Mouse (Mus musculus) kidney, postnatal 25 days (tissue): ENCODE results near the gene Frmd8.
"Not testable (repeated sequence)": the region's sequence is repeated elsewhere in the genome, so short reads cannot be mapped to it uniquely, and the experiment has no call there.

Experiments
- DNase-seq, 2 experiments: peaks; one replicate each; pipeline ENCODE4 v3.0.0; 2021; ENCODE audit warnings: mixed read lengths in 2 of 2

The Frmd8 gene

DNA sequence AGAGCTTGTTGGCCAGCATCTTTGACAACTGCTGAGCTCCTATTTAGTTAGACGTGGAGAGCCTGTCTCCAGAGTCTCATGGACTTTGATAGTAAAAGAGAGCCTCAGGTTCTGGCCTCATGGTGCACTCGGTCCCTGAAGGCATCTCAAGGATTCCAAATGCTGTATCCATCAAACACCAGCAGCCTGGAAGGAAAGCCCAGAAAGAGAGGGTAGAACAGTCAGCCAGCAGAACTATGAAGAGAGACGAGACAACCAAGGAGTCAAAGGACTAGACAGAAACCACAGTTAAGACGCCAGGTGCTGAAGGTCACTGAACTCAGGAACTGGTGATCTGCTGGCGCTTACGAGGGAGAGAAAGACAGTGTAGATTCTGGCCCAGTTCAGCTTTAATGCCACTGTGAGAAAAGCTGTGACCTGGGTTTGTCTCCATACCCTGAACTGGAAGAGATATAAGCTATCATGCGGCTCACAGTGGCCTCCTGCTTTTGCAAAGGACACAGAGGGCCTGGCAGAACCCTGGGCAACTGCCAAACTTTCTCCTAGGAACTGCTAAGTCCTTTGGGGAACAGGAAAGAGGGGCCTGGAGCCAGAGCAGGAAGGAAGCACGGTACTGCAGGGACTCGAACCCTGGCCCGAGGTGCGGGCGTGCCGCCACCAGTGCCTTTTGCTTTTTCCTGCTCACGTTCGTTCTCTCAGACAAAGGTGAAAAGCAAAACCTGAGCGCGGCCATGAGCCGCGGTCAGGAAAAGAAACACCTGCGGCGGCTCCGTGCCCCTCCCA lies 50.8 kb downstream of the Frmd8 start:
- peak in 1 of 2 experiments; percentile 69 for DNase-seq

- no peak for DNase-seq
Observed at GRCm38 (mm10) chr19:5823266-5823839, 51.7 kb downstream of the Frmd8 start.

DNA sequence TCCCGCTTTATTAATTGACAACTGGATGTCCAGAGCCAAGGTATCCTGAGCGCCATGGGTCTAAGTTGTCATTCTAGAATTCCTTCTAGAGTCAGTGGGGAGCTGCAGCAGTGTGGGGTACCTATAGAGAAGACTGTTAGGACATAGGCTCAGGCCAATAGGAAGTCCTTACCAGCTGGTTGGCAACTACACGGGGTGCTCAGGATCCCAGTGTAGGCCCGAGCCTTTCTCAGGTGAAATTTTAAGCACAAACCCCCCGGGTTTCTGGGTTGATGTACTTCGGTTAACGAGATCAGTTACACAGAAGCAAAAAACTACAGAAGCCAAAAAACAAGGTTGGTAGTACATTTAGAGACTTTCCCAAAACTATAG lies 52.3 kb downstream of the Frmd8 start:
- no peak for DNase-seq

DNA sequence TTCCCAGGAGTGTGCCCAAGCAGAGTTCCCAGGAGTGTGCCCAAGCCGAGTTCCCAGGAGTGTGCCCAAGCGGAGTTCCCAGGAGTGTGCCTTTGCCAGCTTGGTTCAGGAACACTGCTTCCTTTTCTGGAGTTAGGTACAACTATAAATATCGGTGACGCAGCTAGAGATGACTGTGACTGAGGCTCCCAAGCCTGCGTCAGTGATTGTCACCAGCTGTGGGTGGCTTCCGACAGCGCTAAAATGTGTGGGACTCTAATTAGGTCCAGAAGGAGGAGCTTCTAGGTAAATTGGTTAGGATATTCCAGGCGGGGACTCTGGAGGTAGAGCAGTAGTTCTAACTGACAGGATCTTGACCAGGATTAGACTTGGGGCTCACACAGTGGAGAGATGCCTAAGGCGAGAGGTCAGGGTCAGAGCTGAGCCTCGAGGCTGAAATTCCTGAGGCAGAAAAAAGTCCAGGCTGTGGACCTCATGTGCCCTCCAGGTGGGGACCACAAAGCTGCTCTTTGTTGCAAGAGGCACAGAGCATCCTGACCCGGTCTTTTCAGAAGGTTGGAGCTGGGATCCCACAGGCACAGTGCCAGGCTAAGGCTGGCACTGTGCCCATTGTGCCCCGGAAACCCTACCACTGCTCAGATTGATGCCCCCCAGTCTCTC lies 52.8 kb downstream of the Frmd8 start:
- peak in 1 of 2 experiments; percentile 67 for DNase-seq

DNA sequence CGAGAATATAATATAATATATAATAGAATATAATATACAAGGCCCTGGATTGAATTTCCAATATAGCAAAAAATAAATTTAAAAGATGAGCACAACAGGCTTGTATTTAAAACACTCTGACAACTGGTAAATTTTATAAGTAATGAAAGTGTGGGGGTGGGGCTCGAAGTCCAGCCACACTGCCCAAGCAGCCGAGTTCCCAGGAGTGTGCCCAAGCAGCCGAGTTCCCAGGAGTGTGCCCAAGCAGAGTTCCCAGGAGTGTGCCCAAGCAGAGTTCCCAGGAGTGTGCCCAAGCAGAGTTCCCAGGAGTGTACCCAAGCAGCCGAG lies 53.3 kb downstream of the Frmd8 start:
- DNase-seq, result peak in 1 of 2 experiments; percentile 65

DNA sequence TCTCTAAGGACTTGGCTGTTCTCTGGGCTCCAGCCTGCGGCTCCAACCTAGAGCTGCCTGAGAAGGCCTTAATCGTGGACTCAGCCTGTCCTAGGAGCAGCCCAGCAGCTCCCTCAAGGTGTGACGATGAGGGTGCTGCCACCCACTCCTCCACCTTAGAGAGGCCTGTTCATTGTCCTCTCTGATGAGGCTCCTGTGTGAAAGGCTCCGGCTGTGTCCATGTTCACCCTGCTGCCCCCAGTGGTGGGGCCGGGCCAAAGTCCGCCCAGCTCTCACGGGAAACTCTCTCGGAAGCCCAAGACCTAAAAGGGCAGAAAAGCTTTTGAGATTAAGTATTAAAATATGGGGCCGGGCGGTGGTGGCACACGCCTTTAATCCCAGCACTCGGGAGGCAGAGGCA lies 55.5 kb downstream of the Frmd8 start:
- DNase-seq, result peak; percentile 83 to 93

DNA sequence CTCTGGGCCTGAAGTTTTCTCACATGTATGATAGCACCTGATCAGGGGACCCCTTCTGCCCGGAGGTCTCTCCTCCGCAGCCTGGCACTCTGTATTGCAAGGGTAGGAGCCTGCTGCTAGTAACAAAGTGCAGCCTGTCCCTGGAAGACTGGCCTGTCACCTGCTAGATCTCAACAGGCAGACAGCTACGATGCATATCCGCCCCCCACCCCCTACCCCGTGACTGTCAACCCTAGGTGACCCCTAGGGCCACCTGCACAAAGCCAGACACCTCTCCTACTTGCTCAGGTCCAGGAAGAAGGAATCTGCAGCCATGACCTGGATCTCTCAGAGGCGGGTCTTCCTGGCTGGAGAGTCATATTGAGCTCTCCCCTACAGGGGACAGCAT lies 56.5 kb downstream of the Frmd8 start:
- no peak for DNase-seq

DNA sequence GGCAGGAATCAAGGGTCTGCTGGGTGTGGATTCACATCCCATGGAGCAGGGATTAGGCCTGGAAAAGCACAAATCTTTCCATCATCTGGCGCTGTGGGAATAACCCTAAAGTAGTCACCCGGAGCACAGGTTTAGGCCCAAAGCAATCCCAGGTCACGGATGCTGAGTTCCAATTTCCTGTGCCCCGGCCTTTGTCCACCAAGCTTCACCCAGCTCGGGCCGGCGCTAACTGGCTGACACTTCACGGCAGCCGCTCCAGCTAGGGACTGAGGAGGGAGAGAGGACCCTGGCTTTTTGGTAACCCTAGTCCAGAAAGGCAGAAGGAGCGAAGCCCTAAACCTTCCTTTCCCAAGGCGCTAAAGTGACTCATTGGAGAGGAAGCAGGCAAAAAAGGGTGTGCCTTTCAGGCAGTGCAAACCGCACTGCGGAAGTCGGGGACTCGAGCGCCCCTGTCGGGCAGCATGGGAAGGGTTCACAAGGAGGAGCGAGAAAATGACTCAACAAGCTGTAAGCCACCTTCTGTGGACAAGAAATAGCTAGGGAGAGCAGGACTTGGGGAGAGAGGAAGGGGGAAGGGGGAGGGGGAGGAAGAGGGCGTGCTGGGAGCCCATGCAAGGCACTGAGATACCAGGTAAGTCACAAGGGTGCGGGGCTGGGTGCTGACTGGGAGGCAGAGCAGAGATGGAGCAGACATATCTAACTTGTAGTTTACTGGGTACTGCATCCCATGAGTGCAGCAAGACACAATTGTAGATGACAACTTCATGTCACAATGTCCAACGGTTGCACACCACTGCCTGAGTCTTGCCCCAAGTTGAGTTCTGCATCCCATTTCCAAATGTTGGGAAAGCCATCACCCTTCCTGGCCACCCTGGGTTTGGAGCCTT lies 57.1 kb downstream of the Frmd8 start:
- DNase-seq, result peak; percentile 87 to 91

- peak; percentile 78 to 91 for DNase-seq
Observed at GRCm38 (mm10) chr19:5815928-5816327, 59.1 kb downstream of the Frmd8 start.

DNA sequence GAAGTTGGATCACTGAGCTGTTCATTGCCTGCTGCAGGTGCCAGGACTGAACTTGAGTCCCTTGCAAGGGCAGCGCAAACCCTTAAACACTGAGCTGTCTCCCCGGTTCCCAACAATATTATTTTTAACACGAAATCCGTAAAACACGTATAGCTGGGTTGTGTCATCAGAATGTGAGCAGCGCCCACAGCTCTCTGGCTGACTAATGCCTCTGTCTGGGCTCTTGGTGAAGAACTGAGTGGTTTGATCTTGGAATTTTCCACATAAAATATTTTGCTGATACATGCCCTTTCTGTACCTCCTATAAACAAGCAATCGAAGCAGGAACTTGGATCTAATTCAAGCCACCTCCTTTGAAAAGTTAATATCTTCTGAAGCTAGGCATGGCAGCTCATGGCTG lies 60.1 kb downstream of the Frmd8 start:
- DNase-seq, result no peak

DNA sequence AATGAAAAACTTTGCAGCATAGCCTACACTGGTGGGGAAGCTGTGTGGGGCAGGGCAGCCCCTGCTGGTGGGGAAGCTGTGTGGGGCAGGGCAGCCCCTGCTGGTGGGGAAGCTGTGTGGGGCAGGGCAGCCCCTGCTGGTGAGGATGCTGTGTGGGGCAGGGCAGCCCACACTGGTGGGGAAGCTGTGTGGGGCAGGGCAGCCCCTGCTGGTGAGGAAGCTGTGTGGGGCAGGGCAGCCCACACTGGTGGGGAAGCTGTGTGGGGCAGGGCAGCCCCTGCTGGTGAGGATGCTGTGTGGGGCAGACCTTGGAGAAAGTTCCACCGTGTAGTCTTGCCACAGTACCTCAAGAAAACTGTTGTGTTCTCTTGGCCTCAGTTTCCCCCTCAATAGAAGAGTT lies 61.0 kb downstream of the Frmd8 start:
- not testable (repeated sequence) for DNase-seq

DNA sequence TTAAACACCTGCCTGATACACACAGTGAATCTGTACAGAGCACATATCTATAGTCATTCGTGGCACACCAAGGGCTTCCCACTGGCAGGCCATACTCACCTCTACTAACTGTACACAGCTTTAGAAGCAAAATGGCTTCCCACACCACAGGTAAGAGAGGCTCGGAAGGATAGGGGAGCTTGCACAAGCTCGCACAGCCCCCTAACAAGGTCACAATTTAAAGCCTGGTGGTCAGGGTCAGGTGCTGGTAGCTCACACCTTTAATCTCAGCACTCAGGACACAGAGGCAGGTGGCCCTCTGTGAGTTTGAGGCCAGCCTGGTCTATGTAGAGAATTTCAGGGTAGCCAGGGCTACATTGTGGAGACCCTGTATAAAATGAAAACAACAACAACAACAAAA lies 61.5 kb downstream of the Frmd8 start:
- no peak for DNase-seq

DNA sequence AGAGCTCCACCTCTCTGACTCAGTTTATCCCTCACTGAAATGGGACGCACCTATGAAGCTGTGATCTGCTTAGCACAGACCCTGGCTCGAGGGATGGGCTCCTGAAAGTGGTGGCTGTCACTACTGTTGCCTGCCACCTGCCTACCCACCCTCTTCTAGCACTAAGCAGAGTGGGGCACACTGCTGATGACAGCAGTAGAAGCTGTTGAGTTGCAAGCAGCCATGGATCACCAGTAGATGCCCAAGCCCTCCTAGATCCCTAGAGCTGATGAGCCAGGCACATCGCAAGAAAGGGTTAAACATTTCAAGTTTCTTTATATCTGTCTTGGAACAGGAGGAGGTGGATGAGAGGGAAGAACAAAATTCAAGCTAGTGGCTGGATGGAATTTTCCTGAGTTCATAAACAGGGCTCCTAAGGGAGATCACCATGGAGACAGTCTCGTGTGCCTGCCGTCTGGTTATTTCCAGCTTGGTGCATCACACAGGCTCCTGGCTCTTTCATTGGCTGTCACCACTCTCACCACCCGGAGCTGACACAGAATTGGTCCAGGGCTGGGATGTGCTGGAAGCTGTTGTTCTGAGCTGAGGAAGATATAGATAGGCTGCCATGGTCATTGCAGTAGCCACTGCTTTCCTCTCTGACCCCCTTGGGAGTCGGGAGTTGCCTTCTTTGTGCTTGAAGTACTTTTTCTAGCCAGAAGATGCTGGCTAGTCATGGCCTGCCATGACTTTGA lies 63.1 kb downstream of the Frmd8 start:
- DNase-seq, result peak; percentile 78 to 94

GRCm38 (mm10) chr19:5810840-5811563 lies 64.1 kb downstream of the Frmd8 start:
- DNase-seq, result no peak

- peak; percentile 64 to 89 for DNase-seq
Observed at GRCm38 (mm10) chr19:5810103-5810839, 64.8 kb downstream of the Frmd8 start.

GRCm38 (mm10) chr19:5809712-5810089 lies 65.4 kb downstream of the Frmd8 start:
- DNase-seq, result no peak

- DNase-seq, result no peak
Observed at GRCm38 (mm10) chr19:5808955-5809711, 65.9 kb downstream of the Frmd8 start.

GRCm38 (mm10) chr19:5807740-5808139 lies 67.3 kb downstream of the Frmd8 start:
- DNase-seq, result no peak

DNA sequence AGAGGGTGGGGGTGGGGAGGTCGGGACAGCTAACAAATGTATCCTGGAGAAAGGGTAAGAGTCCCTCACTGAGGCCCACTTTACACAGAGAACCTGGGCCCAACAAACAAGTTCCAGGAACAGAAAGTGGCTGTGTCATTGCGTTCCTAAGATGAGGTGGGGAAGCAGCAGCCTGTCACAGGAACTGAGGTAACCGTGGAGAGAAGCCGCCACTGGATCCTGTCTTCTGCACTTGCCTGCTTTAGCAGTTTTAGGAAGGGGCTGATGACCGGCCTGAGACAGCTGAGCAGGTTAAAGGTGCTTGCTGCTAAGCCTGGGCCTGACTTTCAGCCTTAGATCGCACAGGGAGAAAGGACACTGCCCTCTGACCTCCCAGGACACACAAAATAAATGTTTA lies 68.3 kb downstream of the Frmd8 start:
- DNase-seq, result peak in 1 of 2 experiments; percentile 67
